Mouse (Mus musculus) mammary gland, adult 2 months (tissue): ENCODE measurements around the gene Bag5. TPM values are rescaled to one million over a fixed set of nuclear protein-coding genes. Genes with fewer than 3 reads are reported as not detected.

ENCODE experiments used
- polyA plus RNA-seq: library from polyadenylated mRNA; depleted of rRNA; stranded (reverse); fragments of >200 nt; gene quantifications from 2 replicates; pipeline ENCODE4 v1.2.3, GENCODE M21; 2012; ENCODE audit warnings: low replicate concordance; rRNA removed

The Bag5 gene
- polyA plus RNA-seq, result 9.0 and 11.3 TPM in 2 replicates

DNA sequence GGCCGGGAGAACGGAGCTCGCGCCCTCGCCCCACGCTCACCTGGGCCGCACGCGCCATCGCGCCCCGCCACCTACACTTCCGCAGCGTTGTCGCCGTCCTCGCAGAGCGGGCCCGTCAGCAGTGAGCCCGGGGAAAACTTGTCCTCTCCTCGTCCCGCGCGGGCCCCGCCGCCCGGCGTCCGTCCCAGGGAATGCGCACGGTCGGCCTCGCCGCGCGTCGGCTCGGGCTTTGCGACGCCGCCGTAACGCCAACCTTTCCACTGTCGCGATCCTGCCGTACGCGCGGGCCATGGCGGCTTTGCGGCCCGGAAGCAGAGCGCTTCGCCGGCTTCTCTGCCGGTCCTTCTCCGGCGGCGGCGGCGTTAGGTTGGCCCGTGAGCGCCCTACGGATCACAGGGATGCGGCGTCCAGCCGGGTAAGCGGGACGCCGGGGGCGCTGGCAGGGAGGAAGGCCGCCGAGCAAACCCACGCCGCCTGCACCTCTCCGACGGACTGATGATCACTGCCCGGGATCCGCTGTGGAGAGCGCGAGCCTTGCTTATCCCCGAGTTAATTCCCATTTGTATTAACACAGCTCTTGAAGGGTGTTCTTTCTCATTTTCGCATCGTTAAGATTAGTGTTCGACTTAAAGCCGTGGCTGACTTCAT is at the start of gene Bag5, which contains the start of gene Apopt1:
Gene Bag5 (minus strand): TSS at position 254 of the 648 bp plus-strand sequence.
Gene Apopt1 (plus strand): TSS at position 258 of the 648 bp plus-strand sequence.

DNA sequence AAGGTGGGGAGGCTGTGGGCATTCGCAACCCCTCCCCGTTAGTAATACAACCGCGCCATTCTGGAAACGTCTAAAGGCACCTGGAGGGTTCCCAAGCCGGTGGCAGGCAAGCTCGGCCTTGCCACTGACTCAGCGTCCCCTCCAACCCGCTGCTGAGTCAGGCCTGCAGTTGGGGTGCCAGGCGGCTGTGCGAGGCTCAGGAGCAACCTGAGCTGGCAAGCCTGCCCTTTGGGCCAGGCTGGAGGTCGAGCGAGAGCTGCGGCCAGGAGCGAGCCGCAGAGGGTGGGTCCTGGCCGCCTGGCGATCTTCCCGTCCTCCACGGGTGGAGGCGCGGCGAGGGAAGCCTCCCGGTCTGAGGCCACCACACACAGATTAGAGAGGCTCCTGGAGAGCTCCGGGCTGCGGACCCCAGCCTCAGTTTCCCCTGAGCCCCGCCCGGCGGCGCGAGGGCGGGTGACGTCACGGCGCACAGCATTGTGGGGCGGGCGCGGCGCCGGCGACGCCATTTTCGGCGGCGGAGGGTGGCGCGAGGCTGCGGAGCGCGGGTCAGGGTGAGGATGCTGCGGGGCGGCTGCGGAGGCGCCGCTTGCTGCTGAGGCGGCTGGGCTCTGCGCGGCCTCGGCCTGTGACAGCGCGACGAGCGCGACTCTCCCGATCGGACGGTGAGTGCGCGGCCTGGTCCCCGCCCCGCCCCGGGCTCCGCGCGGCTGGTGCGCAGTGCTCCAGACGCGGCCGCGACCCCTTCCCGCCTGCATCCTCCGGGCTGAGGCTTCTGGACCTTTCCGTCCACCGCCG is 45.5 kb upstream of the Bag5 start, which contains the start of gene Klc1:
Gene Klc1 (plus strand): TSS at position 469 of the 795 bp plus-strand sequence.

DNA sequence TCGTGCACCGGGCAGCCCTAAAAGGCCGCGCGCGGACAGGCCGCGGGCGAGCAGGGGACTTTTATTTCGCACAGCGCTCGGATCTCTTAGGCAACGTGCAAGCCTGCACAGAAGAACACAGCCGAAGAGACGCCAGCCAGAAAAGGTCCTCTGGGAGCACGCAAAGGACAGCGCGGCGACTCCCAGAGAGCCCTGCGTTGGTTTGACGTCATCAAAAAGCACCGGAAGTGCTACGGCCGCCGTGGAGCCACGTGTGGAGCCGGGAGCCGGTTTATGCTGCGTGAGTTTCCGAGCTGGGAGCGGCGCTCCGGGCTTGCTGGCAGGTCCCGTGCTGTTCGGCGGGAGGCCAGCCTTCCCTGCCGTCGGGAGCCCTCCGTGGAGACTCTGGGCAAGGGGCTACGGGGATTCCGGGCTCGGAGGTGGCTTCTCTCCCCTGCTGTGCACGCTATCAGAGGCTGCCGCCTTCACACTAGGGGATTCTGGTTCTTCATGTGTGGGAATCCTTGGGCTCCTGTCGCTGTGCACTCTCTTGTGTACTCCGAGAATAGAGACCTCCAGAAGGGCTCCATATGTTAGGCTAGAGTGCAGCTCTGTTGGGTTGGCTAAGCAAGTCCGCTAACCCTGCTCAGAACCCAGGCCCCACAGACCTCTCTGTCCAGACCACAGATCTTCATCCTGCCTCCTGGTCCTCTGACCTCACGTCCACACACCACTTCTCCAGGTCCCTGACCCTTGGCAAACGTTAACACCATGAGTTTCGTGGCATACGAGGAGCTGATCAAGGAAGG is 35.0 kb downstream of the Bag5 start, which contains the start of gene Trmt61a:
Gene Trmt61a (plus strand): TSS at position 224 of the 788 bp plus-strand sequence.

DNA sequence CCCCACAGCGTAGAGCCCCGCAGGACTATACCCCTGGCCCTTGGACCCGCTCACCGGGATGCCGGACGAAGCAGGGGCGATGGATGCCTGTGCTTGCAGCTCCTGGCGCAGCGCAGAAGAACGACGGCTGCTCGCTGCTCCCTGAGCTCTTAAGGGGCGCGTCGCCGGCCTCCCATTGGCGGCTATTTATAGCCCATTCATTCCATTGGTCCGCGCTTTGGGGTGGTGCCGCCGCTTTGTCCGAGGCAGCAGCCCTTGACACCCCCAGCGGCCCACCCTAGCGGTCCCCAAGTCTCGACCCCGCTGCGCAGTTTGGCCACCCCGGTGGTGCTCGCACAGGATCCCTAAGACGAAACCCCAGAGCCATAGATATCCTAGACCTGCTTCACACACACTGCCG is 40.9 kb downstream of the Bag5 start, which contains the start of gene Ckb:
Gene Ckb (minus strand): TSS at position 163 of the 400 bp plus-strand sequence.

Other genes with a start within 250 kb of the Bag5 start
- gene Gm266, start 227.4 kb downstream of the Bag5 start, polyA plus RNA-seq, result 2.4 and 8.7 TPM in 2 replicates
- 64.1 and 99.3 TPM in 2 replicates for gene Eif5, start 175.2 kb downstream of the Bag5 start, polyA plus RNA-seq
- gene Mark3, start 138.7 kb downstream of the Bag5 start, polyA plus RNA-seq, result 23.9 and 25.1 TPM in 2 replicates
- 112 and 170 TPM in 2 replicates for gene Ckb, start 40.9 kb downstream of the Bag5 start, polyA plus RNA-seq
- gene Trmt61a, start 35.2 kb downstream of the Bag5 start, polyA plus RNA-seq, result 28.0 and 65.2 TPM in 2 replicates
- gene Apopt1, start within 50 bp of the Bag5 start, polyA plus RNA-seq, result 31.7 and 64.0 TPM in 2 replicates
- 53.6 and 58.4 TPM in 2 replicates for gene Klc1, start 45.6 kb upstream of the Bag5 start, polyA plus RNA-seq
- 11.3 and 15.8 TPM in 2 replicates for gene Xrcc3, start 100.6 kb upstream of the Bag5 start, polyA plus RNA-seq
- 51.0 and 75.3 TPM in 2 replicates for gene Zfyve21, start 100.9 kb upstream of the Bag5 start, polyA plus RNA-seq
- gene Ppp1r13b, start 194.9 kb upstream of the Bag5 start, polyA plus RNA-seq, result 14.4 and 15.0 TPM in 2 replicates